Mouse (Mus musculus) layer of hippocampus, adult 2 months (tissue): Measurements from ENCODE around the gene Inava. TPM values are rescaled to one million over a fixed set of nuclear protein-coding genes. Genes with fewer than 3 reads are reported as not detected.

Experiments used
- DNase-seq, 2 experiments: peaks; one replicate each; pipeline ENCODE4 v3.0.0; 2022; ENCODE audit warnings: low spot score in 2 of 2
- H3K27ac ChIP-seq: fragments of 200-600 bp; 2 replicates; pipeline ENCODE4 v1.8.1; 2022
- H3K4me3 ChIP-seq: fragments of 200-600 bp; 2 replicates; pipeline ENCODE4 v1.8.1; 2022; ENCODE audit warnings: mild to moderate bottlenecking
- CTCF ChIP-seq: fragments of 200-600 bp; conservative IDR thresholded peaks from 2 replicates; pipeline ENCODE4 v1.8.1; 2022; ENCODE audit warnings: antibody characterized with exemption, mild to moderate bottlenecking, moderate library complexity
- total RNA-seq, 2 experiments: library from RNA; stranded (reverse); gene quantifications; 2 replicates each; pipeline ENCODE4 v1.2.3; 2021

Inava gene
- total RNA-seq, 2 experiments from 2014 or later = 3.0 to 3.2 TPM

DNA sequence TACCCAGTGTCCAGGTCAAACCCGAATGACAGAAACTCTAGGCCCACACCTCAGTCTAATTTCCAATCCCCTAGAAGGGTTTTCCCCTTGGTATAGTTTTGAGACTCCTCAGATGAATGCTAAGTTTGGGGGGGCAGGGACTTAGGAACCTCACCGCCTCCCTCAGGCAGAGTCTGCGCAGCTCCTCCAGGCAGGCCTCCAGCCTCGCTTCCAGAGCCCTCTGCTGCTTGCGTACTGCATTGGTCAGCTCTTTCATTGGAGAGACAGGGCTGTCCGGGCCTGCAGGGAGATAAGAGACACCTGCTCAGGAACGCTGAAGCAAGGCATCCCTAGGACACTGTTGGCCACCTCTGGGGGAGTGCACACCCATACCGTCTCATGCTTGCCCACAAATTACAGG, 7.4 kb downstream of the Inava start:
- Histone ChIP-seq H3K27ac (no peak overlapping the region), H3K4me3 (no peak overlapping the region)
- no peak for TF ChIP-seq CTCF
- no peak for DNase-seq

DNA sequence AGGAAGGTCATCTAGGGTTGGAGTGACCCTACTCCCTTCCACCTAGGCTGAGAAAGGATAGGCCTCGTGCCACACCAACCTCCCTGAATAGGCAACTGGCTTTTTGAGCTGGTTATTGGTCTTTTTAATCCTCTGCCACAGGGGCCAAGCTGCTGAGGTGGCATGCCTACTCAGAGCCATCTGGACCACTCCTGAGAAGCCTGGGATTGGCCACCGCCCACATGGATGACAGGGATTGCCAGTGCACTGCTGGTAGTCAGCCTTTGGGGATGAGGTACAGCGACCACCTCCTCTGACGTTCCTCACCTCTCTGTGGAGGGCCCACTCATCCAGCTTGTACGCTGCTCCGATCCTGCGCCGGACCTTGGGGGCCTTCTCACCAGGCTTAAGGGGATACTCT, 8.2 kb downstream of the Inava start:
- no peak for TF ChIP-seq CTCF
- Histone ChIP-seq H3K4me3 (no peak overlapping the region), H3K27ac (no peak overlapping the region)
- no peak for DNase-seq

DNA sequence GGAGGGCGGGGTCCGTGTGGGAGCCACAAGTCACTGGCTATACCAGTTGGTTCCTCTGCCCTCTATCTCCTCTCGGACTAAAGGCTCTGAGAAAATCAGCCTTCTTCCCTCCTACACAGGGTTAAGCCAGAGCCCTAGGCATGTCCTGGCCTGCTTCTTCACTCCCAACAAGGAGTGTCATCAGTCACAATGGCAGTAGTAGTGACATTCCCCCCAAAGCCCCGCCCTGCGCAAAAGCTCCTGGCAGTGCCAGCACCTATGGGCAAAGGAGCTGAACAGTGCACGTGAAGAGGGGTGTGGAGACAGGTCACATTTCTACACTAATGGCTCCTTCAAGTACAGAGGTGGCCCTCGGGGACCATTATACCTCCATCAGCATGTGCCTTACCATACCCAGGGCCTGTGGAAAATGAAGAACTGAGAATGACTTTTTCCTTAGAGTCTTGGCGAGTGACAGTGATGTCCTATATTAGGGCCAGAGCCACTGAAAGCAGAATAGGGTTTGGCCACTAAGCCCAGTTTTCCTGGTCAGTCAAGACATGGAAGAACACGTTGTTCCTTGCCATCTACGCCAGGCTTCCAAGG, 10.2 kb downstream of the Inava start:
- no peak for DNase-seq
- H3K27ac ChIP-seq = no peak overlapping the region
- no peak for TF ChIP-seq CTCF
- H3K4me3 ChIP-seq = no peak overlapping the region

DNA sequence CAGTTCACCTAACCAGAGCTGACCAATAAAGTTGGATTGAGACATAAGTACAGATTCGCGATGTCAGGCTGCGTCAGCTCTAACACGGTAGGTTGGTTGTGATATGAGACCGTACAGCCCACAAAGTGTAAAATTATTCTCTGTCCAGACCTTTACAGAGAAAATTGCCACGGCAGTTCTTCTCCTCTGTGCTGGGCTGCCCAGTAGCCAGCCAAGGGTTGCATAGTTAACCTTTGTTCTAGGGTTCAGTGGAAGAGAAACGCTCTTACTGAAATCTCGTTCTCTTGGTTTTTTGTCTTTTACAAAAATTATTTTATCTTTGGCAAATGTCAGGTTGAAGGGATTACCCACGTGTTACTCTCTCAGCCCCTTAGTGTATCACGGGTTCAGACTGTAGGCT, 11.7 kb downstream of the Inava start:
- no peak for TF ChIP-seq CTCF
- DNase-seq = no peak
- Histone ChIP-seq H3K4me3 (no peak overlapping the region), H3K27ac (no peak overlapping the region)

DNA sequence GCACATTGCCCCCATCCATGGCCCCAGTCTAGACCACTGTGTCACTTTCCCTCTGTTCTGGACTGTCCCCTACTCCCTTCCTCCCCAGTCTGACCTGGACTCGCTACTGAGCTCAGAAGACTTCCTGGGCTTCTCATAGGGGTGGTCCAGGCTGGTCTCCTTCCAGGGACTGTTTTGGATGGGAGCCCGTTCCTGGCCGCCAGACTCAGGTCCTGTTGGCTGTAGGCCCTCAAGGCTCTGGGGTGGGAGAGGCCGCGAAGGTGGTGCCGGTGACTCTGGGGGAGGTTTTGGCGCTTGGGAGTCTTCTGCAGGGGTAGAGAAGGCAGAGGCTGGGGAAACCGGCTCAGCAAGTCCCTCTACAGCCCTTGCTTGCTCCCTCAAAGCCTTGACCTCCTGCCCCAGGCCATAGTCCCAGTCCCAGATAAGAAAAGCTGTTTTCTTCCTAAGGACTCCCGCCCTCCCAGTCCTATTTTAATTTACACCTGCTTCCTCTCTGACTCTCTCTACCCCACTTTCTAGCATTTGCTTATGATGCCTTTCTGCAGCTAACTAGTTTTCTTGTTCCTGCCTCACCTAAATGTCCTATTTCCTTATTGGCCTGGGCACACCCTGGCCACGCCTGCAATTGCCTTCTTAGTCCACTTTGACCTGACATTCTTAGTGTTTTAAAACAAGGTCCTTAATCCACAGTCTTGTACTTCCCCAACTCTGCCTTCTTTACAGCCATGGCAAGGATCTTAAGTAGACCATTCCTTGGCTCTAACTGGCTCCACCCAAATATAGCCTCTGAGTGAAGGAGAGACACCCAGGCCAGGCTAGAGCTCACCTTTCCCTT, 13.8 kb downstream of the Inava start:
- Histone ChIP-seq H3K4me3 (no peak overlapping the region), H3K27ac (no peak overlapping the region)
- no peak for DNase-seq
- TF ChIP-seq CTCF = no peak

DNA sequence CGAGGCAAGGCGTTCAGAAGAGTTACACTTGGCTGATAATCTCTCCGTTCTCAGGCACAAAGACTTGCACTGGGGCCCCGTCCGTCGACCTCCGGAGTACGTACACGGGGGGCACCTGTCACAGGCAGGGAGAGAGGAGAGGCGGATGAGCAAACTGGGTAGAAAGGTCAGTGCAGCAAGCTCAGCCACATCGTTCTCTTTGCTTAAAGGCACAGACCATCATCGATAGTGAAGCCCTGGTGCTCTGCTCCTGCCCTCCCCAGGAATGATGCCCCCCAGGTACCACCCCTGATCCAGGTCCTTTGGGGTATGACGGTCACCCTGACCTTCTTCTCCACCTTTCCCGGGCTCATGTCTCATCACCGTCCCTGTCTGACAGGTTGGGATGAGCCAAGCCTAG, 19.8 kb downstream of the Inava start:
- Histone ChIP-seq H3K4me3 (no peak overlapping the region), H3K27ac (no peak overlapping the region)
- no peak for TF ChIP-seq CTCF
- DNase-seq = no peak

DNA sequence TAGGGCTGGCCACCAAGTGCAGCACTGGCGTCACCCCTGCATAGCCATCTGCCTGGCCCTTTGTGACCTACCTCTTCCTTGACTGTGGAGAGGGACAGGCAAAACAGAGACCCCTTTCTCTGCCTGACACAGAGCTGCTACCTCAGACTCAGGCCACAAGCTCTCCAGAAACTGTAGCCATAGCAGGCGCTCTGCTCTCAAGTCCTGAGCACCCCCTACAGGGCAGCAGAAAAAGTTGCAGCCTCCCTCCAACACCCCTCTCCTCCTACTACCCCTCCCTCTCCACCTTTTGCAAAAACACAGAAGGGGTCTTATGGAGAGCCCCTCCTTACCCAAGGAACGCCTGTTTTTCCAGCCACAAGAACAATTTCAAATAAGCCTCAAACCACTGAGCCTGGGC, 21.3 kb downstream of the Inava start, which contains the start of gene Mroh3:
Gene Mroh3 (minus strand): TSS at position 26 of the 400 bp plus-strand sequence.
- TF ChIP-seq CTCF = peak; percentile 85
- Histone ChIP-seq H3K4me3 (no peak within 1 kb of the TSS), H3K27ac (no peak within 1 kb of the TSS)
- peak; percentile 33 to 54 for DNase-seq

DNA sequence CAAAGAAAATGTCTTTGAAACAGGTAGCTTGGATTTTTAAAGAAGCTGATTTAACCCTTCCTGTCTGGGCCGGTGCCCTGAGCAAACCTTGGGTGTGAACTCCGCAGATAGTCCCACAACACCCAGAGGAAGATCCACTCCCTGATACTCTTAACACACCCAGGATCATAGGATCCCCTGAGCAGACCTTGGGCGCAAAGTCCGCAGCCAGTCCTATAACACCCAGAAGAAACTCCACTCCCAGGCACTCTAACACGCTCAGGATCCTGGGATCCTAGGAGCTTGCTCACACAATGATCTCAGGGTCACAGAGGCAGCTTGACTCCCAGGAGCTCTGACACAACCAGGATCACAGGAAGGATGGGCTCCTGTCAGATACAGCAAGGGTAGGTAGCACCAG, 44.0 kb downstream of the Inava start:
- no peak for DNase-seq
- no peak overlapping the region for H3K27ac ChIP-seq
- no peak for TF ChIP-seq CTCF
- H3K4me3 ChIP-seq = no peak overlapping the region

DNA sequence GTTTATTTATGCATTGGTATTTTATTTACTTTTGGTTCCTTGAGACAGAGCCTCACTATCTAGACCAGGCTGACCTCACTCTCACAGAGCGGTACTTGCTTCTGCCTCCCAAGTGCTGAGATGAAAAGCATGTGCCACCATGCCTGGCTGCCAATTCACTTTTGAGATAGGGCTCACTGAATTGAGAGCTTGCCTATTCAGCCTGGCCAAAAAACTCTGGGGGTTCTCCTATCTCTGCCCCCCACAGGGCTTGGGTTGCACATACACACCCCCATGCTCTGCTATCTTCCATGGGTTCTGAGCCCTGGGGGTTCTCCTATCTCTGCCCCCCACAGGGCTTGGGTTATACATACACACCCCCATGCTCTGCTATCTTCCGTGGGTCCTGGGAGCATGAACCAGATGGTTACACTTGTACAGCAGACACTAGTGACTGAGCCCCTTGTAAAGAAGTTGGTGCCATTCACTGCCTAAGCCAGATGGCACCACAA, 54.5 kb downstream of the Inava start:
- no peak for DNase-seq
- H3K27ac ChIP-seq = no peak overlapping the region
- no peak for TF ChIP-seq CTCF

DNA sequence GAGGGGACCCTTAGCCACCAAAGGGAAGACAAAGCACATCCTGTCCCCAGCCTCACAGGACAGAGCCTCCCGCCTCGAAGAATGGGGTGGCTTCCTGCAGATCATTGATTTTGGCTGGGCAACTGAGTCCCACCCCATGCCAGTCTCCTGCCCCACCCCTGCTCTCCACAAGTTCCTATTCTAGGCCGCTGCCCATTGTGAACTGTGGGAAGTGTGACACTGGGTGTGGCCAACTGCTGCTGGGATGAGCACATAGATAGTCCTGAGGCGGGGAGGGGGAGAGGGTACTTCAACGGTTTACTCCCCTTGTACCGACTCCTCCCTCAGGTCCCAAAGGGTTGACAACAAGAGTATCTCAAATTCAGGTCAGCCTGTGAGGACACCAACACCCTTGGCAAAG, 55.3 kb downstream of the Inava start:
- TF ChIP-seq CTCF = no peak
- DNase-seq = no peak
- H3K4me3 ChIP-seq = no peak overlapping the region
- H3K27ac ChIP-seq = no peak overlapping the region

More for the DNA sequence above, 54.5 kb downstream of the Inava start:
- no peak overlapping the region for H3K4me3 ChIP-seq

DNA sequence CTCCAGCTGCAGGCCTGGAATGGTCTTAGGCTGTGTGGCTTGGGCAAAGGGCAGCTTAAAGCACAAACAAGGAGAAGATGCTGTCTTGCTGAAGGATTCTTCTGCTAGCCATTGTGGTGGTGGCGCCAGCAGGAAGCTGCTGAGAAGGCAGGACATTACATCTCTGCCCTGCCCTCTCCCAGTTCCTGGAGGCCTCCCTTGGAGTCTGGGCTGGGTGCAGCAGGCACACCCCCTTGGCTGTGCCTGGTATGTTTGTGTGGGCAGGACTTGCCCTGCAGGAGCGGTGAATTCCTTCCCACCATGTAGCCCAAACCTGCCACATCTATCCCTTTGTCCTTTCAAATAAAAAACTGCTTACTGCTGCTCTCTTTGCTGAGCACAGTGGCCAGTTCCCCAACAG, 57.0 kb downstream of the Inava start:
- no peak overlapping the region for H3K27ac ChIP-seq
- H3K4me3 ChIP-seq = no peak overlapping the region
- no peak for TF ChIP-seq CTCF
- DNase-seq = no peak

DNA sequence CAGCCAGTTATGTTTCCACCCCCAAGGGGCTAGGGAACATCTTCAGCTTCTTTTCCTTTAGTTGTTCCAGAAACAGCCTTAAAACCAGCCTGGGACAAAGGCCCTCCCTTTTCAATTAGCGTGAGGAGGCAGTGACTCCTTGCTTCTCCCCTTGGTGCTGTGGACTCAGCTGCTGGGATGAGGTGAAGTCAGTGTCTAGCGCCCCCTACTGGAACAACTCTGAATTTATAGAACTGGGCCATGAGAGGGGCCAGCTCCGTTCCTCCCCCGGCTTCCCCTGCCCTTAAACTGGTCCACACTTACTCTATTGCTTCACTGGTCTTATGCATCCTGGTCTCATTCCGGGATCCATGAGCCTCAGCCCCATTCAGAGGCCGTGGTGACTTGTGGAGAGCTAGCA, 58.9 kb downstream of the Inava start:
- no peak overlapping the region for H3K27ac ChIP-seq
- peak; percentile 89 for TF ChIP-seq CTCF
- DNase-seq = peak; percentile 47 to 74
- H3K4me3 ChIP-seq = no peak overlapping the region

DNA sequence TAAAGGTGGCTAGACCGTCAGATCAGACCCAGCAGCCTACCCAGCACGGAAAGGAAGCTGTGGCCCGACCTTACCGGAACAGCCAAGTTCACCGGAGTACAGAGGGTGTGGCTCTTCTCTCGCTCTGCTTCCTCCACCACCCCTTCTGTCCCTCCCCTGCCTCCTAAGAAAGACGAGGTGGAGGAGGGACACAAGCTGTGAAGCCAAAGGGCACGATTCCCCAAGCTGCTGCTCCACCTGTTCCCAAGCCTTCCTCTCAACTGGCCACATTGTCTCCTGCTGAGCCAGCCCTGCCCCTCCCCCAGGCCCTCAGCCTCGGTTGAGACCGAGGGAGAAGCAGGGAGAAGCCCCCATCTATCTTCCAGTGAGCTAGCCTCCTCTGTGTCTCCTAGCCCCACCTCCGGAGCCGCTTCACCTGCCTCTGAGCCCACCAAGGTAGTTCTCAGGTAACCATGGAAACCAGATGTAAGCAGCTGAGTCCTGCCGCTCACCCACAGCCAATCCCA, 59.9 kb downstream of the Inava start:
- DNase-seq = no peak
- no peak overlapping the region for H3K4me3 ChIP-seq
- no peak for TF ChIP-seq CTCF
- no peak overlapping the region; the same call in 1 of the 2 replicates for H3K27ac ChIP-seq
